Mouse (Mus musculus): ENCODE results near the gene Fgfr2. TPM values are rescaled to one million over a fixed set of nuclear protein-coding genes. Genes with fewer than 3 reads are reported as not detected.
A peak's percentile ranks its signal among the peaks of the same experiment; 100 is the strongest.

Fgfr2 gene
- total RNA-seq, 1 experiment = 37.5 TPM

- Histone ChIP-seq H3K9me3 (ENCODE audit: control insufficient read depth, insufficient read depth, low read depth, low read length) (no peaks in the 10 kb centered on the region), H3K4me1 (ENCODE audit: control insufficient read depth in 2 of 2, insufficient read depth in 2 of 2, low read length in 2 of 2, poor library complexity in 1 of 2) (peaks cover 9 to 15% of the 10 kb centered on the region in 2 experiments), H3K9ac (ENCODE audit: insufficient read depth, low read depth, low read length, poor library complexity, severe bottlenecking) (no peak overlapping the region), H3K27ac (ENCODE audit: insufficient read depth, low read depth, low read length, poor library complexity, severe bottlenecking) (no peak overlapping the region), H3K4me3 (ENCODE audit: insufficient read depth in 1 of 2, low read depth in 1 of 2, low read length in 2 of 2, poor library complexity in 1 of 2, severe bottlenecking in 1 of 2) (no peak overlapping the region), H3K36me3 (ENCODE audit: control insufficient read depth, insufficient read depth, low read length, poor library complexity, severe bottlenecking) (no peaks in the 10 kb centered on the region)
- in situ Hi-C loops (cut with MboI; ENCODE audit: low sequenced_read_pairs in 2 of 2, unreplicated experiment in 2 of 2) = no loop called here
- DNase-seq (ENCODE audit: low read depth, low spot score) = no peak
- no peak for TF ChIP-seq MAFK (IDR thresholded peaks at IDR 0.05; ENCODE audit: insufficient read depth, low read depth, low read length)
These were observed 396.9 kb downstream of the Fgfr2 start for GRCm38 (mm10) chr7:132726106-132726861.

GRCm38 (mm10) chr7:132724501-132725062 lies 398.6 kb downstream of the Fgfr2 start:
- Histone ChIP-seq H3K4me1 (ENCODE audit: control insufficient read depth in 2 of 2, insufficient read depth in 2 of 2, low read length in 2 of 2, poor library complexity in 1 of 2) (peaks cover 6 to 15% of the 10 kb centered on the region in 2 experiments), H3K36me3 (ENCODE audit: control insufficient read depth, insufficient read depth, low read length, poor library complexity, severe bottlenecking) (no peaks in the 10 kb centered on the region), H3K27ac (ENCODE audit: insufficient read depth, low read depth, low read length, poor library complexity, severe bottlenecking) (no peak overlapping the region), H3K4me3 (ENCODE audit: insufficient read depth in 1 of 2, low read depth in 1 of 2, low read length in 2 of 2, poor library complexity in 1 of 2, severe bottlenecking in 1 of 2) (no peak overlapping the region), H3K9me3 (ENCODE audit: control insufficient read depth, insufficient read depth, low read depth, low read length) (no peaks in the 10 kb centered on the region), H3K9ac (ENCODE audit: insufficient read depth, low read depth, low read length, poor library complexity, severe bottlenecking) (no peak overlapping the region)
- TF ChIP-seq ZNF384 (IDR thresholded peaks at IDR 0.05; ENCODE audit: low read depth, low read length) (no peak), MAFK (IDR thresholded peaks at IDR 0.05; ENCODE audit: insufficient read depth, low read depth, low read length) (no peak), CHD2 (IDR thresholded peaks at IDR 0.05; ENCODE audit: low read depth, low read length) (no peak), ZC3H11A (IDR thresholded peaks at IDR 0.05; ENCODE audit: borderline replicate concordance, low read depth, low read length) (no peak), HCFC1 (IDR thresholded peaks at IDR 0.05; ENCODE audit: borderline replicate concordance, insufficient read depth, low read length) (no peak)
- in situ Hi-C loops (cut with MboI; ENCODE audit: low sequenced_read_pairs in 2 of 2, unreplicated experiment in 2 of 2) = no loop called here
- DNase-seq (ENCODE audit: low read depth, low spot score) = no peak

- in situ Hi-C loops (cut with MboI; ENCODE audit: low sequenced_read_pairs in 2 of 2, unreplicated experiment in 2 of 2) = no loop called here
- Histone ChIP-seq H3K4me3 (ENCODE audit: insufficient read depth in 1 of 2, low read depth in 1 of 2, low read length in 2 of 2, poor library complexity in 1 of 2, severe bottlenecking in 1 of 2) (no peak overlapping the region), H3K9ac (ENCODE audit: insufficient read depth, low read depth, low read length, poor library complexity, severe bottlenecking) (no peak overlapping the region), H3K9me3 (ENCODE audit: control insufficient read depth, insufficient read depth, low read depth, low read length) (no peaks in the 10 kb centered on the region), H3K27ac (ENCODE audit: insufficient read depth, low read depth, low read length, poor library complexity, severe bottlenecking) (no peak overlapping the region), H3K4me1 (ENCODE audit: control insufficient read depth in 2 of 2, insufficient read depth in 2 of 2, low read length in 2 of 2, poor library complexity in 1 of 2) (peaks cover 5 to 13% of the 10 kb centered on the region in 2 experiments), H3K36me3 (ENCODE audit: control insufficient read depth, insufficient read depth, low read length, poor library complexity, severe bottlenecking) (no peaks in the 10 kb centered on the region)
- TF ChIP-seq ZC3H11A (IDR thresholded peaks at IDR 0.05; ENCODE audit: borderline replicate concordance, low read depth, low read length) = no peak
- no peak for TF ChIP-seq HCFC1 (IDR thresholded peaks at IDR 0.05; ENCODE audit: borderline replicate concordance, insufficient read depth, low read length)
- no peak for TF ChIP-seq CHD2 (IDR thresholded peaks at IDR 0.05; ENCODE audit: low read depth, low read length)
- TF ChIP-seq ZNF384 (IDR thresholded peaks at IDR 0.05; ENCODE audit: low read depth, low read length) = no peak
- TF ChIP-seq MAFK (IDR thresholded peaks at IDR 0.05; ENCODE audit: insufficient read depth, low read depth, low read length) = no peak
- peak; percentile 38 for DNase-seq (ENCODE audit: low read depth, low spot score)
These were observed 399.2 kb downstream of the Fgfr2 start for GRCm38 (mm10) chr7:132723906-132724305.

DNA sequence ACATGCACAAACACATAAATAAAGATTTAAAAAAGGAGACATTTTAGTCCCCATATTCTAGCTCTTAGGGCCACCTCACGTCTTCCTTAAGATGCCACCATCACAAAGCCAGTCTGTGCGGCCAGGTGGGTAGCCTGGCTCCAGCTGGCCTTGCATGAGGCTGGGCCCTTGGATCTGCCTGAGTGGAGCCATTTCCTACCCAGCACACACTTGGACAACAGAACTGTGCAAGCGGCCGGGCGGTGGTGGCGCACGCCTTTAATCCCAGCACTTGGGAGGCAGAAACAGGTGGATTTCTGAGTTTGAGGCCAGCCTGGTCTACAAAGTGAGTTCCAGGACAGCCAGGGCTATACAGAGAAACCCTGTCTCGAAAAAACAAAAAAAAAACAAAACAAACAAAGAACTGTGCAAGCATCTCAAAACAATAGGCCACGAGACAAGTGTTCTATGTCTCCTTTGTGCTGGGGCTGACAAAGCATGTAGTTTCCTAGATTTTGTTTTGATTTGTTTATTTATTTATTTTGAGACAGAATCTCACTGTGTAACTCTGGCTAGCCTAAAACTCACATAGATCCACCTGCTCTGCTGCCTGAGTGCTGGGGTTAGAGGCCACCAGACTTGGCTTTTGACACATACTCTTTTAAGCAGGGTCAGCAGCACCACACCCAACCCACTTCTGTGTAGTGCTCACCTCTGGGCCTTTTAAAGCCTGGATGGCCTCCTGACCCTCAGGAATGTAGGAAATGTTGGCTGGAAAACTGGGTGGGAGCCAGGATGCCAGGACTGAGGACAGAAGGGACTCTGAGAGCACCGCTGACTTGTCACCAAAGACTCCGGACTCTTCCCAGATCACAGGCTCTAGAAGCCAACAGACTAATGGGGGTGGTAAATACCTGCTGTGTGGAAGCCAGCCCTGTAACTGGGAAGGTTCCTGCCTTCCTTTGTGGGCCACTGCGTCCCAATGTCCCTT lies 400.5 kb downstream of the Fgfr2 start:
- H3K4me1 ChIP-seq (ENCODE audit: control insufficient read depth in 2 of 2, insufficient read depth in 2 of 2, low read length in 2 of 2, poor library complexity in 1 of 2) = peaks cover 3 to 13% of the 10 kb centered on the region in 2 experiments; a peak in 3 of 4 replicates
- no peaks in the 10 kb centered on the region for H3K36me3 ChIP-seq (ENCODE audit: control insufficient read depth, insufficient read depth, low read length, poor library complexity, severe bottlenecking)
- H3K9ac ChIP-seq (ENCODE audit: insufficient read depth, low read depth, low read length, poor library complexity, severe bottlenecking) = no peak overlapping the region
- in situ Hi-C loops (cut with MboI; ENCODE audit: low sequenced_read_pairs in 2 of 2, unreplicated experiment in 2 of 2) = no loop called here
- H3K9me3 ChIP-seq (ENCODE audit: control insufficient read depth, insufficient read depth, low read depth, low read length) = no peaks in the 10 kb centered on the region
- TF ChIP-seq ZNF384 (IDR thresholded peaks at IDR 0.05; ENCODE audit: low read depth, low read length) = no peak
- no peak for TF ChIP-seq HCFC1 (IDR thresholded peaks at IDR 0.05; ENCODE audit: borderline replicate concordance, insufficient read depth, low read length)
- no peak for TF ChIP-seq MAFK (IDR thresholded peaks at IDR 0.05; ENCODE audit: insufficient read depth, low read depth, low read length)
- TF ChIP-seq CHD2 (IDR thresholded peaks at IDR 0.05; ENCODE audit: low read depth, low read length) = no peak
- TF ChIP-seq ZC3H11A (IDR thresholded peaks at IDR 0.05; ENCODE audit: borderline replicate concordance, low read depth, low read length) = no peak
- no peak for DNase-seq (ENCODE audit: low read depth, low spot score)
- H3K27ac ChIP-seq (ENCODE audit: insufficient read depth, low read depth, low read length, poor library complexity, severe bottlenecking) = no peak overlapping the region
- H3K4me3 ChIP-seq (ENCODE audit: insufficient read depth in 1 of 2, low read depth in 1 of 2, low read length in 2 of 2, poor library complexity in 1 of 2, severe bottlenecking in 1 of 2) = no peak overlapping the region
